Mouse (Mus musculus) layer of hippocampus, postnatal 25 days (tissue): ENCODE results near the gene Ubac1. TPM values are rescaled to one million over a fixed set of nuclear protein-coding genes. Genes with fewer than 3 reads are reported as not detected.

Experiments
- DNase-seq, 2 experiments: peaks; one replicate each; pipeline ENCODE4 v3.0.0; 2022; ENCODE audit warnings: mixed read lengths in 2 of 2, low spot score in 1 of 2; ENCODE audit errors: extremely low spot score in 1 of 2
- total RNA-seq, 2 experiments: library from RNA; stranded (reverse); gene quantifications; 2 replicates each; pipeline ENCODE4 v1.2.3; 2021

Ubac1 gene
- total RNA-seq, 2 experiments from 2014 or later, result 58.1 to 68.6 TPM

- peak in 1 of 2 experiments; percentile 46 for DNase-seq
Observed at GRCm38 (mm10) chr2:26024138-26025075, 2.9 kb upstream of the Ubac1 start.

- DNase-seq, result no peak
Observed at GRCm38 (mm10) chr2:26022626-26023025, 1.1 kb upstream of the Ubac1 start.

DNA sequence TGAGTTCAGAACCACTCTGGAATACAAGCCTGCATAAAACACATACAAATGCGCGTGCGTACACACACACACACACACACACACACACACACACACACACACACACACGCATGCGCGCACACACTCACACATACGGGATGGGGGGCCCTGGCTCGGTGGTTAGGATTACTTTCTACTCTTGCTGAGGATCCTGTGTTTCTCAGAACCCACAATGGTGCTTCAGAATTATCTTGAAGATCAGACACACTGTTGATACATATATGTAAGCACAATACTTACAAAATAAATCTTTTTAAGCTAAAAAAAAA is 665 bp upstream of the Ubac1 start:
- no peak for DNase-seq

- DNase-seq, result peak; percentile 37 to 39
Observed at GRCm38 (mm10) chr2:26020714-26021560, 610 bp downstream of the Ubac1 start.

DNA sequence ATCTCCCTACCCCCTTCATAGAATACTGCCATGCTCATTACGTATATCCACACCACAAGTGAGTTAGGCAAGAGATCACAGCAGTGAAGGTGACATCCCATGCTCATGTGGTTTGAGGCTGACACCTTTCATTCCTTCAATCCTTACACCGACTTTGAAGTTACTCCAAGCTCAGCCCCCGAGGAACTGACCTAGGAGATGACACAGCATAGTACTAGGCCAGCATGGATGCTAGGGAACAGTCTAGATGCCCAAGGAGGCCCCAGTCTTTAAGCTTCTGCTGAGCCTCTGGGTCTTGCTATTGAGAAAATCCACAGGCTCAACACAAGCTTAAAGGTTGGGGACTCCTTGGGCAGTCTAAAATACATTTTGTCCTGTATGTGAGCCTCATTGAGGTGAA is 1.6 kb downstream of the Ubac1 start:
- no peak for DNase-seq

GRCm38 (mm10) chr2:26017326-26017725 is 4.2 kb downstream of the Ubac1 start:
- DNase-seq, result no peak

DNA sequence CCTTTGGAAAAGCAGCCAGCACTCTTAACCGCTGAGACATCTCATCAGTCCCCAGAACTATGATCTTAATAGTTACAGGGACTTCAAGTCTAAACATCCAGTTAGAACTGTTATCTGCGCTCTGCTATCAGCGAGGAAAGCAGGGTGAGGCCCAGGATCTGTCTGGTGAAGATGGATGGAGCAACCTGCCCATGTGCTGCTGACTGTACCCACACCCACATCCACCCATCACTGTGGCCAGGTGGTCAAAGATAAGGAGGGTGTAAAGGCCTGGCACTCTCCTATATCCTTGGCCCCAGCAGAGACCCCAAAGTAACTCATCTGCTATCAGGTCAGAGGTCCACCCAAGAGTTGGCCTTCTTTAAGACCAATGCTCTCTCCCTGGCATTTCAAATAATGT is 7.9 kb downstream of the Ubac1 start:
- DNase-seq, result no peak

GRCm38 (mm10) chr2:26011420-26011819 is 10.1 kb downstream of the Ubac1 start:
- DNase-seq, result no peak

- DNase-seq, result no peak
Observed at GRCm38 (mm10) chr2:26002001-26002400, 19.5 kb downstream of the Ubac1 start.

GRCm38 (mm10) chr2:26001136-26001535 is 20.4 kb downstream of the Ubac1 start:
- DNase-seq, result no peak

GRCm38 (mm10) chr2:25997716-25998115 is 23.8 kb downstream of the Ubac1 start:
- no peak for DNase-seq

- DNase-seq, result no peak
Observed at GRCm38 (mm10) chr2:25994791-25995190, 26.8 kb downstream of the Ubac1 start.

- DNase-seq, result no peak
Observed at GRCm38 (mm10) chr2:25992285-25992684, 29.3 kb downstream of the Ubac1 start.

- no peak for DNase-seq
Observed at GRCm38 (mm10) chr2:25989651-25990050, 31.9 kb downstream of the Ubac1 start.

DNA sequence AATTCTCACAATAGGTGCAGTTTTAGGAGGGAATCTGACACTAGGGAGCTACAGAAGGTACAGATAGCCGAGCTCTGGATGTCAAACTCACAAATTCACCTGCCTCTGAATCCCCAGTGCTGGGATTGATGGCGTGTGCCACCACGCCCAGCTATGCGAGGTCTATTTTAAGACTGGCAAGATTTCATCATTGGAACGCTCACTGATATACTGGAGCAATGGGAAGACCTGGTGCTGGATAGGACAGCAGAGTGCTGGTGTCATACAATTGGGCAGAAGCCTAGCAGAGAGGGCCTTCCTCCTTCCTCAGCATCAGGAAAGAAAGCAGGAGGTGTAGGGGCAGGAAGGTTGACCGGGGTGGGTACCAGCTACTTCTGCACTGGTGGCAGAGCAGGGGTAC is 33.7 kb downstream of the Ubac1 start:
- no peak for DNase-seq

GRCm38 (mm10) chr2:25986601-25987000 is 34.9 kb downstream of the Ubac1 start:
- DNase-seq, result no peak

DNA sequence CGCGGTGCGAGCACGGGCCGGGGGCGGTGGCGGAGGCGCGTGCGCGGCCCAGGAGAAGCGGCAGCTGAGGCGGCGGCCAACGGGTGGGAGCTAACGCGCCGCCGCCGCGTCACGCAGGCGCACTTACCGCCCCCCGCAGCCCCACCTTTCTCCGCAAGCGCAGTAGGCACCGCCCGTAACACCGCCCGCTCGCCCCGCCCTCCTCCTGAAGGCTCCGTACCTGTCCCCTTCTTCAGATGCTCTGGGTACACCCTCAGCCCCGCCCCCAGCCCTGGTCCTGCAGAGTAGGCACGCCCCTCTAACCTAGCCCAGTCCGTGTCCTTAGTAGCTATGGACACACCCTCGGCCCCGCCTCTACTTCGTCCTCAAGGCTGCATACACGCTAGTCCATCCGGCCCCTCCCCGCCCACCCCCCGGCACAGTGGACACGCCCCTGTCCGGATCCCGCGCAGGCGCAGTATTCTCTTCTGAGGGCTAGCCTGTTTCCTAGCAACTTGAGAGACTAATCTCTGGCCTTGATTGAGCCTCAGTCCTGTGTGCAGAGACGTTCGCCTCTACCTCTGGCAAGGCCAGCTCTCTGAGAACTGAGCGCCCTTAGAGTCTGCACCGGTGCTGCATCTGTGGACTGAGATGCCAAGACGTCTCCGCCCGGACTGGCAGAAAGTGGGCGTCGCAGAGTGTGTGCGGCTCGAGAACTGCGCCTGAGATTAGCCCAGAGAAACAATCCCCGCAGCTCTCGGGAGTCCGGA is 38.2 kb downstream of the Ubac1 start, which contains the start of gene Camsap1:
Gene Camsap1 (minus strand): TSS at position 124 of the 749 bp plus-strand sequence.
- peak; percentile 96 to 97 for DNase-seq

GRCm38 (mm10) chr2:25982426-25983091 is 39.0 kb downstream of the Ubac1 start:
- peak in 1 of 2 experiments; percentile 18 for DNase-seq

DNA sequence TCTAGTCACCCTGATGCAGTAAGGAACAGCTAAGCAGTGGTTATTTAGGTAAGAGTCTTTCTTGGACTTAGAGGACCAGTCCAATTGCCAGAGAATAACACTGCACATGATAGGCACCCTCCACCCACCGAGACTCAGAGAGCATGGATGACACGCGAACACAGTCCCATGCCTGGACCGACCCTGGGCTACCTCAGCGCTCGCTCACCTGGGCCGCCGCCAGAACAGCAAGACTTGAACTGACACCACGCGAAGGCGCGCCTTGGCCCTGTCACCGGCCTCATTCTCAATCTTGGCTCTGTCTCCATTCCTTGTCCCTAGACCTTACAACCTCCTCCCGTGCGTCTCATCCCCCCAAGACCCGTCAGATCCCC is 39.5 kb downstream of the Ubac1 start:
- DNase-seq, result peak in 1 of 2 experiments; percentile 15

DNA sequence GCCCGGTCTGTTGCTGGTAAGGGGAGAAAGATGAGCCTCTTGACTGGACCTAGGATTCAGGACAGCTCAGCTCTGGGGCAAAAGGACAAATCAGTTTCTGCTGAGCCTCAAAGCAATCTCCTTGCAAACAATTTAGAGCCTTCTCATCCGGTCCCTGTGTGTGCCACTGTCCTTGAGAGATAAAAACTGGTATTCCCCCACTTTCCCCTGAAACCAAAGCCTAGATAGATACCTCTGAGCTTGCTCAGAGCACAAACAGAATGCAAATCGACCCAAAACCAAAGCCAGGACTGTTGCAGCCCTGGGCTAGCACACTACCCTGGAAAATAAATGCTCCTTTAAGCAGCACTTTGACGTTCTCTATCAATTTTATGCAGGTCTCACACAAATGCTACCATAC is 42.5 kb downstream of the Ubac1 start:
- no peak for DNase-seq
